Mouse (Mus musculus) heart, adult 2 months (tissue): ENCODE data around the gene Pax8. TPM values are rescaled to one million over a fixed set of nuclear protein-coding genes. Genes with fewer than 3 reads are reported as not detected.

Source experiments
- DNase-seq, 2 experiments: peaks; one replicate each; pipeline ENCODE4 v3.0.0; 2021
- H3K27ac ChIP-seq: fragments of 200-600 bp; 2 replicates; pipeline ENCODE4 v1.8.1; 2022
- H3K27me3 ChIP-seq: fragments of 200-500 bp; 2 replicates; pipeline ENCODE4 v1.6.1; 2012; ENCODE audit warnings: mild to moderate bottlenecking, low read length, inconsistent platforms, mixed read lengths; ENCODE audit not compliant: control insufficient read depth, insufficient read depth
- H3K36me3 ChIP-seq: fragments of 200-500 bp; 2 replicates; pipeline ENCODE4 v1.6.1; 2012; ENCODE audit warnings: low read length, inconsistent platforms; ENCODE audit not compliant: control insufficient read depth, insufficient read depth
- H3K4me1 ChIP-seq: fragments of 200-500 bp; 2 replicates; pipeline ENCODE4 v1.6.1; 2011; ENCODE audit warnings: low read length; ENCODE audit not compliant: control insufficient read depth, insufficient read depth
- H3K4me3 ChIP-seq: fragments of 200-600 bp; 2 replicates; pipeline ENCODE4 v1.8.1; 2022
- H3K79me2 ChIP-seq: fragments of 200-500 bp; replicated peaks from 2 replicates; pipeline ENCODE4 v1.6.1; 2012; ENCODE audit warnings: mild to moderate bottlenecking, inconsistent platforms, low read length, moderate library complexity, mixed read lengths; ENCODE audit not compliant: control insufficient read depth, insufficient read depth
- H3K9ac ChIP-seq: fragments of 200-500 bp; 2 replicates; pipeline ENCODE4 v1.6.1; 2012; ENCODE audit warnings: low read depth, mild to moderate bottlenecking, control low read depth, inconsistent platforms, low read length, mixed read lengths
- CTCF ChIP-seq: fragments of 200-600 bp; IDR thresholded peaks from 2 replicates; pipeline ENCODE4 v1.8.1; 2022; ENCODE audit warnings: antibody characterized with exemption, mild to moderate bottlenecking, moderate library complexity
- EP300 ChIP-seq: fragments of 200-500 bp; IDR thresholded peaks from 2 replicates; pipeline ENCODE4 v1.6.1; 2011; ENCODE audit warnings: low read depth, low read length, control low read depth; ENCODE audit not compliant: insufficient read depth
- POLR2A ChIP-seq: fragments of 200-500 bp; IDR thresholded peaks from 2 replicates; pipeline ENCODE4 v1.6.1; 2011; ENCODE audit warnings: mild to moderate bottlenecking, low read depth, low read length, control low read depth; ENCODE audit not compliant: insufficient read depth
- WGBS: fragments of 180-500 bp; shearing (Covaris S2); methylation state at CpG from one replicate; pipeline ENCODE4 v1.1.7; 2018; 5-methylcytosine and 5-hydroxymethylcytosine counted together
- intact Hi-C: fragments of 180-260 bp; cut with DNase I; formaldehyde crosslinking; loops from one replicate; pipeline ENCODE4 v1.15.1; 2025
- polyA plus RNA-seq: library from polyadenylated mRNA; depleted of rRNA; stranded (reverse); fragments of >200 nt; gene quantifications from 2 replicates; pipeline ENCODE4 v1.2.3, GENCODE M21; 2012
- total RNA-seq, 2 experiments: library from RNA; stranded (reverse); gene quantifications; 2 replicates each; pipeline ENCODE4 v1.2.3; 2021

Gene Pax8
- total and polyA plus RNA-seq, 3 experiments = not detected

- no peak overlapping the region for H3K9ac ChIP-seq
- H3K4me1 ChIP-seq = no peaks in the 10 kb centered on the region; the same call in 1 of the 2 replicates
- intact Hi-C loops = no loop called here
- no peak overlapping the region for H3K4me3 ChIP-seq
- H3K79me2 ChIP-seq = no peaks in the 10 kb centered on the region
- H3K36me3 ChIP-seq = no peaks in the 10 kb centered on the region
- peaks cover 19% of the 10 kb centered on the region for H3K27me3 ChIP-seq
- WGBS = 17% methylated on average over 7 of the region's 7 CpGs
- TF ChIP-seq POLR2A (no peak), EP300 (no peak), CTCF (no peak)
- H3K27ac ChIP-seq = no peak overlapping the region
- DNase-seq = no peak
Observed at GRCm38 (mm10) chr2:24472111-24472510, 3.3 kb downstream of the Pax8 start.

DNA sequence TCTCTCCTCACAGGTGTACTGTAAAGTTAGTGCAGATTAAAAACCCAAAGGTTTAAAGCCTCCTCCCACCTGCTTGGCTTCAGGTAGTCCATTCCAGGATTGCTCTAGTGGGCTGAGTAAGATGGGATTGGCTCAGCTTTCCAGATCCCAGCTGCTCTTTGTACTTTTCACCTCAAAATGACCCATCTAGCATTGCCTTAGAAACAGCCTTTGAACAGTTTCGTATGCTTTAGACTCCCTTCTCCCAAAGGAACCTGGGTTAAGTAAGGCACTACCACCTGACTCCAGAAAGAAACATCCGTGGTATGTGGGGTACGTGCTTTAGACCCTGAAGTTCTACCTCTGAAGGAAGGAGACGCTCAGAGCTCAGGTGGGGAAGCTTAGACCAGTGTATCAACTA, 6.3 kb downstream of the Pax8 start:
- Histone ChIP-seq H3K9ac (no peak overlapping the region), H3K36me3 (no peaks in the 10 kb centered on the region), H3K4me1 (no peaks in the 10 kb centered on the region; the same call in 1 of the 2 replicates), H3K79me2 (no peaks in the 10 kb centered on the region), H3K27ac (no peak overlapping the region), H3K4me3 (no peak overlapping the region), H3K27me3 (peaks cover 8% of the 10 kb centered on the region)
- no peak for TF ChIP-seq CTCF
- no peak for TF ChIP-seq POLR2A
- no peak for TF ChIP-seq EP300
- intact Hi-C loops = no loop called here
- DNase-seq = no peak
- 72% methylated on average over 4 of the region's 4 CpGs for WGBS

GRCm38 (mm10) chr2:24468430-24468829, 7.0 kb downstream of the Pax8 start:
- H3K27me3 ChIP-seq = peaks cover 5% of the 10 kb centered on the region; the same call in 1 of the 2 replicates
- intact Hi-C loops = no loop called here

DNA sequence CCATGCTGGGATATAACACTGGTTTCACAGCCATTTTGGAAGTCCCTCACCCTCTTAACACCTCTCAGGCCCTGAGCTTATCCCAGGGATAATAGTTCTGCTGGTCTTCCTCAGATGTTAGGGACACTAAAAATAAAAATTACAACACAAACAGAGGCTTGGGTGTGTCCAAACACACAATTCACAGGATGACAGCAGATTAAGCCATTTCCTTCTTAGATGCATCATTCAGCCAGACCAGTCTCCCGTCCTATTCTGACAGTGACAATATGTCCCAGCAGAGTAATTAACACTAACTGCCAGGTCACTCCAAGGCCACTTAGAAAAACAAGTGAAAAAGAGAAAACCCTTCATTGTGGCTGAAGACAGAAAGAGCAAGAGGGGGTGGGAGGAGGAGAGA, 8.2 kb downstream of the Pax8 start:
- Histone ChIP-seq H3K27ac (no peak overlapping the region), H3K4me3 (no peak overlapping the region), H3K79me2 (no peaks in the 10 kb centered on the region), H3K4me1 (no peaks in the 10 kb centered on the region; the same call in 1 of the 2 replicates), H3K36me3 (no peaks in the 10 kb centered on the region), H3K9ac (no peak overlapping the region), H3K27me3 (no peaks in the 10 kb centered on the region)
- no peak for TF ChIP-seq CTCF
- TF ChIP-seq EP300 = no peak
- TF ChIP-seq POLR2A = no peak
- intact Hi-C loops = no loop called here
- DNase-seq = no peak
- 5% methylated on average over 1 of the region's 1 CpGs for WGBS

More at GRCm38 (mm10) chr2:24468430-24468829, 7.0 kb downstream of the Pax8 start:
- no peaks in the 10 kb centered on the region for H3K36me3 ChIP-seq
- no peaks in the 10 kb centered on the region for H3K79me2 ChIP-seq
- H3K4me1 ChIP-seq = no peaks in the 10 kb centered on the region; the same call in 1 of the 2 replicates
- TF ChIP-seq POLR2A (no peak), CTCF (no peak), EP300 (no peak)
- no peak for DNase-seq
- no peak overlapping the region for H3K4me3 ChIP-seq
- no peak overlapping the region for H3K9ac ChIP-seq
- 60% methylated on average over 1 of the region's 1 CpGs for WGBS
- no peak overlapping the region for H3K27ac ChIP-seq

DNA sequence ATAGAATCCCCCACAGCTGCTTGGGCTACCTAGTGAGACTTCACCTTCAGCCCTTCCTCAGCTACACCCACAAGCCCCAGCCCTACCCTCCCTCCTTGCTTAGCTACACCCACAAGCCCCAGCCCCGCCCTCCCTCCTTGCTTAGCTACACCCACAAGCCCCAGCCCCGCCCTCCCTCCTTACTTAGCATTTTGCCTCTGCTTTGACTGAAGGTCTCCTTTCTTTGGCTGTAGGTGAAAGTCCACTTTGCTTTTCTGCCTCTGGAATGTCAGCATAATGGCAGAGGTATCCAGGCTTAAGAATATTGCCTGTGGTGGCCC, 14.6 kb downstream of the Pax8 start:
- DNase-seq = no peak
- no peak overlapping the region for H3K27ac ChIP-seq
- WGBS = 36% methylated on average over 2 of the region's 2 CpGs
- no peaks in the 10 kb centered on the region for H3K27me3 ChIP-seq
- H3K4me3 ChIP-seq = no peak overlapping the region
- no peaks in the 10 kb centered on the region for H3K36me3 ChIP-seq
- H3K9ac ChIP-seq = no peak overlapping the region
- TF ChIP-seq CTCF (no peak), EP300 (no peak), POLR2A (no peak)
- H3K4me1 ChIP-seq = no peaks in the 10 kb centered on the region
- intact Hi-C loops = no loop called here
- H3K79me2 ChIP-seq = no peaks in the 10 kb centered on the region

GRCm38 (mm10) chr2:24460112-24460807, 15.1 kb downstream of the Pax8 start:
- no peak overlapping the region for H3K9ac ChIP-seq
- 39% methylated on average over 9 of the region's 9 CpGs for WGBS
- intact Hi-C loops = no loop called here

More at GRCm38 (mm10) chr2:24460112-24460807, 15.1 kb downstream of the Pax8 start:
- no peak overlapping the region for H3K4me3 ChIP-seq
- no peak overlapping the region for H3K27ac ChIP-seq
- DNase-seq = no peak
- no peak for TF ChIP-seq CTCF
- TF ChIP-seq EP300 = no peak
- TF ChIP-seq POLR2A = no peak
- no peaks in the 10 kb centered on the region for H3K79me2 ChIP-seq
- no peaks in the 10 kb centered on the region for H3K4me1 ChIP-seq
- no peaks in the 10 kb centered on the region for H3K27me3 ChIP-seq
- H3K36me3 ChIP-seq = no peaks in the 10 kb centered on the region
